Mouse (Mus musculus): ENCODE results near the gene Ubqln1. TPM values are rescaled to one million over a fixed set of nuclear protein-coding genes. Genes with fewer than 3 reads are reported as not detected.

Gene Ubqln1
- total RNA-seq (2021) = 100 to 1,000 TPM; 129 to 140 TPM
- long read RNA-seq, experiment 1, transcript Ubqln1-202 (10 exons, 3,561 nt) = minor isoform, 48 of 149 reads
- long read RNA-seq, experiment 1, transcript Ubqln1-201 (11 exons, 3,686 nt) = major isoform, 69 of 149 reads
- long read RNA-seq, experiment 1, partial matches to known transcripts = 10 of 149 reads
- long read RNA-seq, experiment 1, other reads (novel, unspliced or antisense) = 22 of 149 reads
- long read RNA-seq, experiment 2, transcript Ubqln1-202 (10 exons, 3,561 nt) = minor isoform, 34 of 108 reads
- long read RNA-seq, experiment 2, transcript Ubqln1-201 (11 exons, 3,686 nt) = major isoform, 51 of 108 reads
- long read RNA-seq, experiment 2, partial matches to known transcripts = 4 of 108 reads
- long read RNA-seq, experiment 2, other reads (novel, unspliced or antisense) = 19 of 108 reads

DNA sequence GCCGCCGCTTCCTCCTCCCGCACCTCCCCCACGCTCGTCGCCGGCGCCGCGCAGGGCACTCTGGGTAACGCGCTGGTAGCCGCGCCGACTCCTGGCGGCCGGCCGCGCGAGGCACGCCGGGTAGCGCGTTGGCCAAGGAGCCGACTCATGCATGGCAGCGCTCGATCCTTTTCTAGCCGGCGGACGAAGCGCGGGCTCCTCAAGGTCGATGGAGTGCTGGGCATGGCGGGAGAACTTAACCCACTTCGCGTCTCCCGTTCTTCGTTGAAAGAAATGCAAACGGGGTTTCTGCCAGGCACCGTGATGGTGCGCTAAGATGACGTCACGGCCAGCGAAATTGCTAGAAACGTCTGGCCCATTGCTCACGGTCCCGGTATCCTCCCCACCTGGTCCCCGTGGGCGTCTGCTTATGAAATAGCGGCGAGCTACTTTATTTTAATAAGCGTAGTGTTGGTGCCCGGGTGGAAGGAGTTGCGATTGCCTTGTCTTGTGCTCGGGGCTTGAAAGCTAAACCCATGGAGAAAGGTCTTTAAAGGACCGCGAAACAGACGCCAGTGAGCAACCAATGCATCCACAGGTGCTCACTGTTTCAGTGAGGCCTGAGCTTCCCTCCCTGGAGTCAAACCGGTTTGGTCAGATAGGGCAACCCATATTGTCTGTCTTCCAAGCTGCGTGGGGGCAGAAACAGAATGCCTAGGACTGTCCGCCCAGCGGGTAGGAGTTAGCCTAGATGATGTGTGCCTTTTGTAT is at the start of gene Ubqln1:
Gene Ubqln1 (minus strand): TSS at position 62 of the 750 bp plus-strand sequence.
- intact Hi-C loops (cut with DNase I) = no loop called here
- peak; percentile 88 to 90 for DNase-seq (ENCODE audit: low spot score in 2 of 2)

DNA sequence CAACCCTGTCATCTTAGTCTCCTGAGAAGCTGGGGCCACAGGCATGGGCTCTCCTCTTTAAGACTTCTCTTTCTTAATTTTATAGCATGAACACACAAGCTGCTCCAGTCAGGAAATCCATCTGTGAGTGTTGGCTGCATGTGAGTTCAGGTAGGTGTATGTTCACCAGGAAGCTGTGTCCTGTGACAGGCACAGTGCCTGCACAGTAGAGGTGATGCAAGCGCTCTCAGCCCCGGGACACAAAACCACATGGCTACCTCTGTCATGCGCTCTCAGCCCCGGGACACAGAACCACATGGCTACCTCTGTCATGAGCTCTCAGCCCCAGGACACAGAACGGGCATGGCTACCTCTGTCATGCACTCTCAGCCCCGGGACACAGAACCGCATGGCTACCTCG is 48.1 kb upstream of the Ubqln1 start:
- DNase-seq (ENCODE audit: low spot score in 2 of 2) = no peak
- intact Hi-C loops (cut with DNase I) = no loop called here

DNA sequence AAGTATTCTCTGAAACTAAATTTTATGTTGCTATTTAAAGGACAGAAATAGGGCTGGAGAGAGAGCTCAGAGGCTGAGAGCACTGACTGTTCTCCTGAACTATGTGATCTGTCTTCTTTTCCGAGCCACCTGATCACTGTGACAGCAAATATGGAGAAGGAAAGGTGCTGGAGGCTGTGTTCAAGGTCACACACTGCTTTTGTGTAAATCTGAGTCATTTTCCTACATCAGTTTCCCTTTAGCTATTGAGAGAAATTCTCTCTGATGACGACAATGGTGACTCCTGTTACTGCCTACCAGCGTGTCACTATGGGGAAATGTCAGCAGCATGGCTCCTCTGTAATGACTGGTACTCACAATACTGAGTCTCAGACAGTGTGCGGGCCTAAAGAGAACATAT is 46.2 kb upstream of the Ubqln1 start:
- intact Hi-C loops (cut with DNase I) = no loop called here
- no peak for DNase-seq (ENCODE audit: low spot score in 2 of 2)

DNA sequence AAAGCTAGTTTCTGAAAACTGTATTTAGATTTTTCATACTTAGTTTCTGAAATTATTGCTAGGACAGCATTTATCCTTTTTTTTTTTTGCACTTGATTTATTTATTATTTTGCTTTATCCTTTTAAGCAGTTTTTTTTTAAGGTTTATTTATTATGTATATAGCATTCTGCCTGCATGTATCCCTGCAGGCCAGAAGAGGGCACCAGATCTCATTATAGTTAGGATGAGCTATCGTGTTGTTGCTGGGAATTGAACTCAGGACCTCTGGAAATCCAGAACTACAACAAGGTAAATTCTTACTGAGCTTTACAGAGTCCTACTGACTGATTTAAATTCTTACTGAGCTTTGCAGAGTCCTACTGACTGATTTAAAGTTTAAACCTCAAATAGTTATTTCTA is 37.8 kb upstream of the Ubqln1 start:
- no peak for DNase-seq (ENCODE audit: low spot score in 2 of 2)
- intact Hi-C loops (cut with DNase I) = no loop called here

DNA sequence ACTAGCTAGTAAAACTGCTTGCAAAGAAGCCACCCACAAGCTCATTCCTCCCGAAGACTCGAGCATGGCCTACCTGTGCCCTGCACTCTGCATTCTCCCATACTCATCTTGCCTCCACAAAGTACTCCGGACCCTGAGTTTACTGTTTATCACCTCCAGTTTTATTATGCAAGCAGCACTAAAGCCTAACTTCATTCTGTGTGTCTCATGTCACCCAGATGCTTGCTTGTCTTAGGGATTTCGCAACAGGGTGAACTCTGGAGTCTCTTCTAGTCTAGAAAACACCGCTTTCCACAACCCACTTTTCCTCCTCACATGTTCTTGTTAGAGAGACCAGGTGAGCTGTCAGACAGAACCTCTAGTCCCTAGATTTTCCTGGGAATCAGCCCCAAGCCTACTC is 33.5 kb upstream of the Ubqln1 start:
- intact Hi-C loops (cut with DNase I) = no loop called here
- no peak for DNase-seq (ENCODE audit: low spot score in 2 of 2)

DNA sequence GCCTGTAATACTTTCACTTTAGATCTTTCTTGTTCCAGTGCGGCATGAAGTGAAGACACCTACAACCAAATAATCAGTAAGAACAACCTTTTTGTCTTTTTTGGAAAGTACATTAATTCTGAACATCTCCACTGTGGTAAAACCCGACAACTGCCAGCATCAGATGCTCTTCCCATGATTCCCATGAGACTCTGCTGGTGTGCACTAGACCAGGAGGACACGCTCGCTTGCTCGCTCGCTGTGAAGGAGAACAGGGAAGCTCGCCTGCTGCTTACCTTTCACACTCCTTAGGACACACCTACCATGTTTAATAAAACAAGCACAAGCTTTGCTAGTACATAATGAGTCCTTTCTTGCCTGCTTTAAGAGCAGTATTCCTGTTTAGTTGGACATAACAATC is 21.1 kb upstream of the Ubqln1 start:
- no peak for DNase-seq (ENCODE audit: low spot score in 2 of 2)
- intact Hi-C loops (cut with DNase I) = no loop called here

DNA sequence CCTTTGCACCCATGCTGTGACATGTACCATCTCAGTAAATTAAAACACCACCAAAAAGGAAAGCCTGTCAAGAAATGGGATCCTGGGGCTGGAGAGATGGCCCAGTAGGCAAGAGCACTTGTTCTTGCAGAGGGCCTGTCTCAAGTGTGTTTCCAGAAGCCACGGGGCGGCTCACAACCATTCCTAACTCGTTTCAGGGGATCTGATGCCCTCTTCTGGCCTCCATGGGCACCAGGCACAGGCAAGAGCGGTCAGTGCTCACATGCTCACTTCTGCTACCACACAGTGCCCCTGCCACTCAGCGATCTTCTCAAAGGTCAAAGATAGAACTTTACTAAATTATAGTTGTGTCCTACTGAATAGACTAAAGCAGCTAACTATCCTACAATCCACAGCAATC is 17.2 kb upstream of the Ubqln1 start:
- peak in 1 of 2 experiments; percentile 33 for DNase-seq (ENCODE audit: low spot score in 2 of 2)
- intact Hi-C loops (cut with DNase I) = no loop called here

DNA sequence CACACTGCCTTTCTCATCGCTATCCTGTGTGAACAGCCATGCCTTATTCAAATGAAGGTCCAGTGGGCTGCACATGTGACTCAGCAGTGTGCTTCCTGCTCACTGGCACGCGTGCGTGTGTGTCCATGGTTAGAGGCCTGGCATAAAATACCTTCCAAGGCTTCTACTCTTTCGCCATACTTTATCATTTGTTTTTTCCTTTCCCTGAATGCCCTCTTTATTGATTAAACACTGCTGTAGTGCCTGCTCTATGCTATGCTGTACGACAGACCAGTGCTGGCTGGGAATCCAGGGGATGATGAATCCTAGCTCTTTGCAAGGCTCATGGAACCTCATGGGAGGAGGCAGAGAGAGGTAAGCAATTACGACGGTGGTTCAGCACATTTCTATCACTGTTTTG is 16.6 kb upstream of the Ubqln1 start:
- no peak for DNase-seq (ENCODE audit: low spot score in 2 of 2)
- intact Hi-C loops (cut with DNase I) = no loop called here

DNA sequence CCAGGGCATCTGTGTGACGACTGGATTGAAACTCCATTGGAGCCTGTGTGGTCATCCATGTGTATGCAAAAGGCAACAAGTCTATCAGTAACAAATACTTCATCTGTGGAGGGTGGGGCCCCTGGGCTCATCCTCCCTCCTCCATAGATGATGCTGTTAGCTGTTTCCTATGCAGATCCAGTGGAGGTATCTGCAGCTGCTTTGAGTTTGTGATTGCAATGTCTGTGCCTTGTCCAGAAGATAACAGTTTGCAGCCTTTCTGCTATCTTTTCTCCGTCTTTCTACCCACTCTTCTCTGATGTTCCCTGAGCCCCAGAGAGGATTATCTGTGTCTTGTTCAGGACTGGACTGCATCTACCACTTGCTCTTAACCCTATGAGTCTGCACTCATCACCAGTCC is 13.2 kb upstream of the Ubqln1 start:
- DNase-seq (ENCODE audit: low spot score in 2 of 2) = no peak
- intact Hi-C loops (cut with DNase I) = no loop called here

DNA sequence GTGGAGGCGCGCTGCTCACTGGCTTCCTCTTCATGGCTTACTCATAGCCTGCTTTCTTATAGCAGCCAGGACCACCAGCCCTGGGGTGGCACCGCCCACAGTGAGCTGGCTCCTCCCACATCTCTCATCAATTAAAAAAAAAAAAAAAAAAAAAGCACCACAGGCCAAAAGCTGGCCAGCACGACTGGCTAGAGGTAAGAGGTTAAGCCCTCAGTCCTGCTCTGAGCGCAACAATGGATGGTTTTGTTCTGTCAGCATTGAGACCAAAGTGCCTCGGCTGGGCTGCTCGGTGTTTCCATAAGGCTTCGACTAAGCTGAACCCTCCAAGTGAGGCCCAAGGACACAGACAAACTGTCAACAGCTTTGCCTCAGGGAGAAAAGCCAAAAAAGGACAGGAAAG is 10.2 kb upstream of the Ubqln1 start:
- no peak for DNase-seq (ENCODE audit: low spot score in 2 of 2)
- intact Hi-C loops (cut with DNase I) = no loop called here

DNA sequence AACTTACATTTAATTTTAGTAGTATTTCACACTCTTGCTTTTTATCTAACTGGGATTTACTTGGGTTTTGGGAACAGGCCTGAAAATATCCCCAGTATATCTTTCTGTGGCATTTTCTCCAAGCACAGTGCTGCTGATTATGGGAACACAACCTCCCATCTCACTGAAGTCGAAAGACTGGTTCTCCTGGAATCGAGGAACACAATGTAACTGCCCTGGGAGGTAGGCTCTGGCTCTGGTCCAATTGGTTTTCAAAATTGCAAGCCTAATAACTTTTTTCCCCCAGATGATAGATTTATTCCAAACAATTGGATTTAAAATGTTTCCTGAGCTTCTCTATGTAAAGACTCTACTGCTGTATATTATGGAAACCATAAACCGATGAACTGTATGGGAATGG is 4.8 kb upstream of the Ubqln1 start:
- intact Hi-C loops (cut with DNase I) = no loop called here
- DNase-seq (ENCODE audit: low spot score in 2 of 2) = no peak

DNA sequence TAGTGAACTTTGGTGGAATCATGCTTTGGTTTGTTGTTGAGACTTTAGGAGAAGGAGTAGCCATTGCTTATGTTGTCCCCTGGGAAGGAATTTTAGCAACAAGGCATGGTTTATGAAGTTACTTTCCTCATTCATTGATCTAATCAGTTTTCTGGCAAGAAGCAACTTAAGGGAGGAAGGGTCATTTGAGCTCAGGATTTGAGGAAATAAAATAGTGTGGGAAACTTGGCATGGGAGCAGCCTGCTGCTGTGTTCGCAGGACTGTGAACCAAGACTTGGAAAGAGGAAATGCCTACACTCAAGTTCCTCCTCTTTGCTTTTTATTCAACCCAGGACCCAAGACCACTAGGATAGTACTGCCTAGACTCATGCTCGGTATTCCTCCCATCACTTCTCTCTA is 2.1 kb upstream of the Ubqln1 start:
- no peak for DNase-seq (ENCODE audit: low spot score in 2 of 2)
- intact Hi-C loops (cut with DNase I) = no loop called here

DNA sequence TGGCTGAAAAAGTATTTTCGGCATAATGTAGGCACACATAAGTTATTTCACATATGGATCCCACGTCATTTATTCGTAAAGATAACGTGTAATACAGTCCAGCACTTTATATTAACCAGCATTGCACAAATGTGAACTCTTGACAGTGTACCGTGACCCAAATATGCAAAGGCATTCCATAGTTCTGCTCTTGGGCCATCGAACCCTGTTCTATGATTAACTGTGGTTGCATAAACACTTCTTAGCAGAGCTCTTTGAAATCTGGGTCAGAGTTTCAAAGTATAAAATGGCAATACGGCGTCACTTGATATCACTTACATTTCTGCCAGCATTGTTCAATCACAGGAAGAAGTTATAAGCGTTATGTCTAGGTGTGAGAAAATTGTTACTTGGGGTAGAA is 942 bp upstream of the Ubqln1 start:
- intact Hi-C loops (cut with DNase I) = no loop called here
- no peak for DNase-seq (ENCODE audit: low spot score in 2 of 2)

DNA sequence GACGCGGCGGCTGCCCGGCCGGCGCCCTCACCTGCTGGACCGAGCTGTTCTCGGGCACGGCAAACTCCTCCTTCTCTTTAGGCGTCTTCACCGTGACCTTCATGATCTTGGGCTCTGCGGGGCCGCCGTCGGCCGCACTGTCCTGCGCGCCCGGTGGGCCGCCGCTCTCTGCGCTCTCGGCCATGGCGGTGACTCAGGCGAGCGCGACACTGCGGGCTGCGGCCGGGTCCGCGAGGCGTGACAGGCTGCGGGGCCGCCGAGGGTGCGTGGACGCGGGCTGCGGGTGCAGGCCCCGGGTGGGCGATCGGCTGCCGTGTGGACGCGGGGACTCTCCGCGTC is 231 bp downstream of the Ubqln1 start:
- intact Hi-C loops (cut with DNase I) = no loop called here
- DNase-seq (ENCODE audit: low spot score in 2 of 2) = no peak

DNA sequence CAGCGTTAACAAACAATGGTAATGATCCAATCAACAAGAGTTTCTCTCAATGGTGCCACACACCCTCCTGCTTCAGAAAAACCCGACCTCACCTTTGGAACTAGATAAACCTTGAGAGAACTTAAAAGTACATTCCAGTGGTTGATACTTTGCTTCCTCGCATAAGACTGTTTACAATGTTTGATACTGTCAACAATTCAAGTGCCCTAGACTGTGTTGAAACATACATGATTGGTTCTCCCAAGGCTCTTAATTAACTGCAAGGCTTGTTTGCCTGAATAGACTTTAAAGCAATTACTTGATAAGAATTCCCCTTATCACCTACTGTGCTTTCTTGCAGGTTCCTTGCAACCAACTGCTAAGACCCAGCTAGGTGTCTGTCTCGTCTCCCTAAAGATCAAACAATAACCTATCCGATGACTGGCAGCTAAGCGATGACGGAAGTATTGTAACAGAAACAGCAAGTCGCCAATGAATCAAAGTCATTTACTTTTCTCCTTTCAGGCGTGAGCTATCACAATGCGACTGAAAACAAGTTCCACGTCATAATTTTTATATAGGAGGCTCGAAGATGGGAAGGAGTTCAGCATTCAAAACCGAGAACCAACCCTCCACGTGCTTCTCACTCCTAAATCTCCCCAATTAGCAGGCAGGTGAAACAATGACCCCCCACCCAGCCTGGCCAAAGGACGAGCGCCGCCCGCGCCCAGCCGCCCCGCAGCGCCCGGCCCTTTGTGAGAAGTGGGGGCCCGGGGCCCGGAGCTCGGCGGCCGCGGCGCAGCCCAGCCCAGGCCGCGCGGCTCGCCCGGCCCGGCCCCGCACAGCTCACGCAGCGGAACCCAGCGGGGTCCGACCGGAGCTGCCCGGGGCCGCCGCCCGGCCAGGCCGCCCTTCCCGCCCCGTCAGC is 854 bp downstream of the Ubqln1 start:
- peak in 1 of 2 experiments; percentile 17 for DNase-seq (ENCODE audit: low spot score in 2 of 2)
- intact Hi-C loops (cut with DNase I) = no loop called here

DNA sequence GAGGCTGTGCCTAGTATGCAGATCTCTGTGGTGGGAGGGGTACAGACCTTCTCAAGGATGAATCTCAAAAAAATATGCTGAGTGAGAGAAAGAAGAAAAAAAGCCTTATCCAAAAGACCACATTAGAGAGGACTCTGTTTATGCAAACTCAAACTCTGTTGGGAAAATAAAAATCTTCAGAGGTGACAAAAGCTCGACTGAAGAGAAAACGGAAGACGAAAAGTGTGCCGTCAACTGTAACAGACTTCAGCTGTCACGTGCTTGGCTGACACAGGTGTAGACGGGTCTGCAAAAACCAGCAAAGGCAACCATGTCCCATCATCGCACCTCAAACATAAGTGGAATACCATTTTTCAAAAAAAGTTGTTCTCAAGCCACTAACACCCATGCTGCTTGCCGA is 1.7 kb downstream of the Ubqln1 start:
- no peak for DNase-seq (ENCODE audit: low spot score in 2 of 2)
- intact Hi-C loops (cut with DNase I) = no loop called here

DNA sequence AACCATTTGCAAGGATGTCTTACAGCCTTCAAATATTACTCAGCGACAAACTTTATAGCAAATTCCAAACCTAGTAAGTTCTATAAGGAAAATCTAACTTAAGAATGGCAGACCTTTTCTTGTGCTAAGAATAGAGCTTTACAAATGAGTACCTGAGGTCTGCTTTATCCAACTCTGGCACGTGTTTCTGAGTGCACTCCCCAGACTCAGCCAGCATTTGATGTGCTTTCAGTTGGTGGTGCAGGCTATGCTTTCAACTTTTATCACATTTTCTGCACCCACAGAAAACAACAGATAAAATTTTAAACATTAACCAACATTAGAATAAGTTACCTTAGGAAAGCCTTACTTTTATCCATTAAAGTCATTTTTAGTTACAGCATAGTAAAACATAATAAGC is 2.9 kb downstream of the Ubqln1 start:
- intact Hi-C loops (cut with DNase I) = no loop called here
- DNase-seq (ENCODE audit: low spot score in 2 of 2) = no peak

DNA sequence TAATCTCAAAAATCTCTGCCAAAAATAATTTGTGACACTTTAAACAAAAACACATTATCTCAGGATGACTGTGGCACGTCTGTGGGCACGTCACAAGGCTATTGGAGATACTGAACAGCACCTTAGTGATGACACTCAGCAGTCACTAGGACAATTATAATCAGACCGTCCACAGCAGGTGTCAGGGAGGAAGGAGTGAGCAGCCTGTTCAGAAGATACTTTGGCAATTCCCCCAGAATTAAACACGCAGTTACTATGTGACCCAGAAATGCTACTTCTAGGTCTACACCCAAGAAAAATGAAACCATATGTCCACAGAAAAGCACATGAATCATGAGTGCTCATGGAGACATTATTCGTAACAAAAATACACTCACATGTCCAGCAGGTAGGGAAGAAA is 5.0 kb downstream of the Ubqln1 start:
- intact Hi-C loops (cut with DNase I) = no loop called here
- no peak for DNase-seq (ENCODE audit: low spot score in 2 of 2)

DNA sequence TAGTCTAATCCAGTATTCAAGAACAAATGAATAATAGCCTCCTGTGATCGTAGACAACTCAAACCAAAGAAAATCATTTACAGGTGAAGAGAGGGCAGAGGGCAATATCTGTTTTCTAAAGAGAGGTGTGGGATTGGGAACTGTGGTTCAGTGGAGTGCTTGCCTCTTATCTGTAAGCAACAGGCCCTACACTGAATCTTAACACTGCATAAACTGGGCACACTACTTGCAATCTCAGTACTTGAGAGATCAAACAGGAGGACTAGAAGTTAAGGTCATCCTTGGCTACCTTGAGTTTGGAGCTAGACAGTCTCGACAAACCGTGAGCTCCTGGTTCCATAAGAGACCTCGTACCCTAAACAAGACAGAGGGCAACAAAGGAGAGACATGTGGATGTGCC is 9.4 kb downstream of the Ubqln1 start:
- no peak for DNase-seq (ENCODE audit: low spot score in 2 of 2)
- intact Hi-C loops (cut with DNase I) = no loop called here

DNA sequence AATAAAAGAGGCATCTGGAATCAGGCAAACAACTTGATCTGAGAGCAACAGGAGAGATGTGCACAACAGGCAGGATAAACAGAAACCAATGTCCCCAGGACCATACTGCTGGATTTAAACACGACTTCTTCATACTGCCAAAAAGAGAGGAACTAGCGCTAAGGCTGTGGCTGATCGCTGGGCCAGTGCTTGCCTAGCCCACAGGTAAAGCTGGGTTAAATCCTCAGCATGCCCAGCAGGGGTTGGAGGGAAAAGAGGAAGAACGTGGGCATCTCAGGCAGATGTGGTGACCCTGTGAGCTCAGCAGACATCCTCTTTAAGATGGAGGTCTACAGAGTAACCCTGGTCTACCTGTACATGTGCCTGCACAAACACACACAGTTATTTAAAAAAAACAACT is 10.5 kb downstream of the Ubqln1 start:
- intact Hi-C loops (cut with DNase I) = no loop called here
- DNase-seq (ENCODE audit: low spot score in 2 of 2) = no peak

All from left cerebral cortex, postnatal 14 days (tissue).